Mouse (Mus musculus) G1E (cell line): ENCODE results near the gene Lyg1.

Experiments used
- CTCF ChIP-seq: IDR thresholded peaks from 2 replicates; pipeline ENCODE4 v1.5.1; 2012; ENCODE audit warnings: low read depth, low read length, inconsistent platforms, mixed read lengths
- GATA1 ChIP-seq: IDR thresholded peaks from 2 replicates; pipeline ENCODE4 v1.6.1; 2012; ENCODE audit warnings: borderline replicate concordance, low read length, inconsistent platforms, mixed read lengths
- GATA2 ChIP-seq: IDR thresholded peaks from 2 replicates; pipeline ENCODE4 v1.6.1; 2012; ENCODE audit warnings: low read depth, low read length, inconsistent platforms, borderline replicate concordance
- POLR2AphosphoS5 ChIP-seq: IDR thresholded peaks from 2 replicates; pipeline ENCODE4 v1.6.1; 2012; ENCODE audit warnings: low read depth, low read length, inconsistent platforms; ENCODE audit not compliant: insufficient replicate concordance
- TAL1 ChIP-seq: conservative IDR thresholded peaks from 2 replicates; pipeline ENCODE4 v1.6.1; 2012; ENCODE audit warnings: low read depth, low read length, inconsistent platforms, mixed read lengths

DNA sequence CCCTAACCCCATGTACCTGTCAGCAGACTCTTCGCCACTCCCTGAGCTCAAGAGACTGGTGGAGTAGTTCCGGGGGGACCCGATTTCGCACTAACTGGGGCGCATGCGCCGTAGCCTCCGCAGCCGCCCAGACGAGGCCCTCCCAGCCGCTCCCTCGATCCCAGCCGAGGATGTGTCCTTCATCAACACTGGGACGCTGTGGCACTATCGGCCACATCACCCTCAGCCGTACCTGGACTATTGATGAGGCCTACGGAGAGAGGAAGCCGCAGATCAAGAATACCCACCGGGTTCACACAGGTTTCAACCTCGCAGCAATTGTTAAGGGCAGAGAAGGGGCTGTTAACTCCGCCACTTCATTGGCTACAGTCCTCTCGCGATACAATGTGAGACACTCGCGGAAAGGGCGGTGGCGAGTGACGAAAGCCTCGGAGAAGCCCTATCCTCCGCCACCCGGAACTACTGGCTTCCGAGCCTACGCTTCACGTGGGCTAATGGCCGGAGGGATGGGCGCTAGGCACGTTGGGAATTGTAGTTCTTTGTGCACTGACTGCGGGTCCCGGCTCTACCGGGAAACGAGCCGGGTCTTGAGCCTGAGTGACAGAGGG, 39.4 kb upstream of the Lyg1 start:
- TF ChIP-seq TAL1 = no peak
- TF ChIP-seq CTCF = no peak
- TF ChIP-seq GATA1 = no peak
- no peak for TF ChIP-seq GATA2
- no peak for TF ChIP-seq POLR2AphosphoS5
